8 mouse cellular contexts compared by ENCODE assay signal in the genomic region with DNA sequence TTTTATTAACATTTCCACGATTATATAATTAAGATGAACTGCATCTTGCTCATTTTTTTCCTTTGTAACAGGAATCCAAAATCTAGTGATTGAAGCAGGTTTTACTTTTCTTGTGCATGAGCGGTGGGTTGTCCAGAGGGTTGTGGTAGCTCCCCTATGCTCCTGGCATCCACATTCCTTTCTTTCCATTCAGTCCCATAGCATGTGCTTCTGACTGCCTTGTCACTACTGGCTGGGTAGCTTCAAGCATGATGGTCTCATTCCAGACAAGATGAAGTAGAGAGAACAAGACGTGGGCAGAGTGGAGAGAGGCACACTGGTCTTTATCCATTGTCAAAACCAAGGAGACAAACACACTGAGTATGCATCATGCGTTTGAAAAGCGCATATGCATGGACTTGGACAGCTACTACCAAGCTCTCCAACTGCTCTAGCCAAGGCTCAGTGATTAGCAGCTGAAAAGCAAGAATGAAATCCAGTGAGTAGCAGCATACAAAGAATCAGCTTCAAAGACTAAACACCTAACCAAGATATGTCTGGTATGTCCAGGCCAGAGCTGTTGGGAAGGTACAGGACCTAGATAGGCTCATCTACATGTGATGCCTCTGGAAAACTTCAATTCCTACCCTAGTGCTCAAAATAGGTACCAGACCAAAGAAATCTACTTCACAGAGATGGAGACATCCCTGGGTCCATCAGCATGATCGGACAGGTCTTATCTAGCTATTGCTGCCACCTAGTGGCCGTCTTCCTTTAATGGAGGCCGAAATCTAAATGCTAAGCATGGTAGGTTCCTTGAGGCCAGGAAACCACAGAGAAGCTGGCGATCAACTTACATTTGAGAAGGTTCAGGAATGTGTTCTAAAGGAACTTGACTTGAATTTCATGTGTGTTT. TPM values are rescaled to one million over a fixed set of nuclear protein-coding genes. Genes with fewer than 3 reads are reported as not detected.
A peak's percentile ranks its signal among the peaks of the same experiment; 100 is the strongest.
DNase-seq lines count a peak whose midpoint lies in the region; ATAC-seq and TF ChIP-seq lines count a peak whose summit lies in the region.

No protein-coding gene starts in this region.

- H3K9me3 ChIP-seq in forebrain, embryonic 14.5 days (replicated peaks; ENCODE audit: control insufficient read depth, low read length) = no peaks in the 10 kb centered on the region
- H3K9me3 ChIP-seq in liver, embryonic 14.5 days (ENCODE audit: control insufficient read depth, low read length) = no peaks in the 10 kb centered on the region
- no peaks in the 10 kb centered on the region for H3K9me3 ChIP-seq in neural tube, embryonic 13.5 days

- no peaks in the 10 kb centered on the region for H3K27me3 ChIP-seq in forebrain, embryonic 14.5 days (replicated peaks; ENCODE audit: control insufficient read depth, insufficient read depth, low read length)
- H3K27me3 ChIP-seq in liver, embryonic 14.5 days (ENCODE audit: control insufficient read depth, insufficient read depth, low read length) = no peaks in the 10 kb centered on the region
- no peaks in the 10 kb centered on the region for H3K27me3 ChIP-seq in neural tube, embryonic 13.5 days

- TF ChIP-seq CTCF in liver, embryonic 14.5 days (IDR thresholded peaks at IDR 0.05; ENCODE audit: low read depth) = peak; percentile 78

- peak; percentile 89 for DNase-seq in ES-CJ7 (ENCODE audit: low read depth, low spot score)
- DNase-seq in c-Kit-positive CD71-positive TER-119-positive erythroid progenitor cells, embryonic 14.5 days (ENCODE audit: low spot score) = peak; percentile 58
- peak; percentile 96 for DNase-seq in forebrain, embryonic 14.5 days (ENCODE audit: low spot score)
- DNase-seq in heart, postnatal 36 days = peak; percentile 78 to 79
- peak; percentile 56 for DNase-seq in large intestine, adult 2 months (ENCODE audit: low read depth, low spot score)
- peak; percentile 36 to 46 (median 36) for DNase-seq in liver, embryonic 14.5 days (ENCODE audit: low read depth in 3 of 3, low spot score in 3 of 3)
- DNase-seq in testis, postnatal 10 days (ENCODE audit: low spot score) = peak; percentile 90

- intact Hi-C loops in heart, postnatal 36 days (cut with DNase I) = loop anchor here (1.0 kb wide), 2 partner anchors 107 to 152 kb away; no protein-coding TSS in a partner anchor

- peak; percentile 85 for ATAC-seq in forebrain, embryonic 14.5 days
- ATAC-seq in liver, embryonic 14.5 days (ENCODE audit: insufficient read depth) = no peak
- peak; percentile 75 for ATAC-seq in neural tube, embryonic 13.5 days (ENCODE audit: low read depth)

- H3K4me3 ChIP-seq in forebrain, embryonic 14.5 days (ENCODE audit: low read depth, low read length) = no peak overlapping the region
- H3K4me3 ChIP-seq in liver, embryonic 14.5 days (ENCODE audit: insufficient read depth in 1 of 2, low read depth in 2 of 2, low read length in 2 of 2) = no peak overlapping the region
- H3K4me3 ChIP-seq in neural tube, embryonic 13.5 days = no peak overlapping the region

- no peak overlapping the region for H3K4me2 ChIP-seq in forebrain, embryonic 14.5 days (ENCODE audit: low read length)
- H3K4me2 ChIP-seq in liver, embryonic 14.5 days (ENCODE audit: low read depth) = no peak overlapping the region
- no peak overlapping the region for H3K4me2 ChIP-seq in neural tube, embryonic 13.5 days

- no peaks in the 10 kb centered on the region for H3K36me3 ChIP-seq in forebrain, embryonic 14.5 days (ENCODE audit: control insufficient read depth, insufficient read depth, low read length)
- no peaks in the 10 kb centered on the region for H3K36me3 ChIP-seq in liver, embryonic 14.5 days (replicated peaks; ENCODE audit: control insufficient read depth, insufficient read depth, low read depth)
- no peaks in the 10 kb centered on the region for H3K36me3 ChIP-seq in neural tube, embryonic 13.5 days

- 52% methylated on average over 9 of the region's 9 CpGs for WGBS in forebrain, embryonic 14.5 days
- 56% methylated on average over 9 of the region's 9 CpGs for WGBS in large intestine, adult 2 months
- 42% methylated on average over 9 of the region's 9 CpGs for WGBS in liver, embryonic 14.5 days (ENCODE audit: insufficient replicate concordance)
- WGBS in neural tube, embryonic 13.5 days = 48% methylated on average over 9 of the region's 9 CpGs

- H3K27ac ChIP-seq in forebrain, embryonic 14.5 days (ENCODE audit: low read depth, low read length) = no peak overlapping the region
- H3K27ac ChIP-seq in liver, embryonic 14.5 days = no peak overlapping the region
- no peak overlapping the region for H3K27ac ChIP-seq in neural tube, embryonic 13.5 days (replicated peaks)

- no peak for TF ChIP-seq EP300 in liver, embryonic 14.5 days (IDR thresholded peaks at IDR 0.05; ENCODE audit: low read depth)

- H3K9ac ChIP-seq in forebrain, embryonic 14.5 days (ENCODE audit: low read length) = no peak overlapping the region
- H3K9ac ChIP-seq in liver, embryonic 14.5 days (replicated peaks) = no peak overlapping the region
- no peak overlapping the region for H3K9ac ChIP-seq in neural tube, embryonic 13.5 days

- H3K4me1 ChIP-seq in forebrain, embryonic 14.5 days (ENCODE audit: control insufficient read depth, insufficient read depth, low read length) = no peaks in the 10 kb centered on the region
- no peaks in the 10 kb centered on the region for H3K4me1 ChIP-seq in liver, embryonic 14.5 days (replicated peaks; ENCODE audit: control insufficient read depth in 2 of 2, insufficient read depth in 2 of 2, low read length in 1 of 2)
- H3K4me1 ChIP-seq in neural tube, embryonic 13.5 days (replicated peaks) = peaks cover 18% of the 10 kb centered on the region

RNA-seq across cellular contexts. Expression of a gene that starts 42.5 kb away (rescaled TPM):
- polyA plus RNA-seq in forebrain, embryonic 14.5 days (2014; fragmentation: Nextera tagmentation; extraction: Ambion mirVana) = 66.8 and 71.5 TPM in 2 replicates
- 10 to 100 TPM; 37.3 to 43.3 TPM for total RNA-seq in heart, postnatal 36 days (2021)
- polyA plus RNA-seq in large intestine, adult 2 months (2012; rRNA removed) = 10.3 and 22.0 TPM in 2 replicates
- polyA plus RNA-seq in liver, embryonic 14.5 days (2012; rRNA removed) = 6.4 and 6.6 TPM in 2 replicates
- 6.7 and 8.1 TPM in 2 replicates for polyA plus RNA-seq in liver, embryonic 14.5 days (2014; fragmentation: Nextera tagmentation; extraction: Ambion mirVana)
- polyA plus RNA-seq in neural tube, embryonic 13.5 days (2015; fragmentation: Nextera tagmentation; extraction: Ambion mirVana) = 74.8 and 82.6 TPM in 2 replicates

RNA-seq across cellular contexts. Expression of a gene that starts 49.8 kb away (rescaled TPM):
- polyA plus RNA-seq in forebrain, embryonic 14.5 days (2014; fragmentation: Nextera tagmentation; extraction: Ambion mirVana) = 18.3 and 20.8 TPM in 2 replicates
- 1 to 10 TPM; 5.1 to 6.1 TPM for total RNA-seq in heart, postnatal 36 days (2021)
- polyA plus RNA-seq in large intestine, adult 2 months (2012; rRNA removed) = 0.49 and 0.77 TPM in 2 replicates
- polyA plus RNA-seq in liver, embryonic 14.5 days (2012; rRNA removed) = 0.31 TPM in 2 replicates
- 0.37 and 0.42 TPM in 2 replicates for polyA plus RNA-seq in liver, embryonic 14.5 days (2014; fragmentation: Nextera tagmentation; extraction: Ambion mirVana)
- polyA plus RNA-seq in neural tube, embryonic 13.5 days (2015; fragmentation: Nextera tagmentation; extraction: Ambion mirVana) = 59.6 and 62.4 TPM in 2 replicates

Comparison
In these comparisons a context has a peak if more than half of its experiments do, and no peak if none do; other contexts are left out.
1. DNase-seq: peak in every context shown above with its lines; median percentile 96 in forebrain, embryonic 14.5 days; 90 in testis, postnatal 10 days; 89 in ES-CJ7; 78 in heart, postnatal 36 days; 58 in c-Kit-positive CD71-positive TER-119-positive erythroid progenitor cells, embryonic 14.5 days; 56 in large intestine, adult 2 months; 36 in liver, embryonic 14.5 days.
2. RNA of a gene that starts 49.8 kb away (polyA plus RNA-seq): 59.6 to 62.4 TPM in neural tube, embryonic 13.5 days and 18.3 to 20.8 TPM in forebrain, embryonic 14.5 days; 0.49 to 0.77 TPM in large intestine, adult 2 months and 0.31 to 0.42 TPM in liver, embryonic 14.5 days; every median in the first group is over 10 times any median in the second.